Mouse (Mus musculus): ENCODE results near the gene Tmod1. TPM values are rescaled to one million over a fixed set of nuclear protein-coding genes. Genes with fewer than 3 reads are reported as not detected.

Gene Tmod1
- polyA plus RNA-seq, 1 experiment from 2014 or later = 38.8 TPM

DNA sequence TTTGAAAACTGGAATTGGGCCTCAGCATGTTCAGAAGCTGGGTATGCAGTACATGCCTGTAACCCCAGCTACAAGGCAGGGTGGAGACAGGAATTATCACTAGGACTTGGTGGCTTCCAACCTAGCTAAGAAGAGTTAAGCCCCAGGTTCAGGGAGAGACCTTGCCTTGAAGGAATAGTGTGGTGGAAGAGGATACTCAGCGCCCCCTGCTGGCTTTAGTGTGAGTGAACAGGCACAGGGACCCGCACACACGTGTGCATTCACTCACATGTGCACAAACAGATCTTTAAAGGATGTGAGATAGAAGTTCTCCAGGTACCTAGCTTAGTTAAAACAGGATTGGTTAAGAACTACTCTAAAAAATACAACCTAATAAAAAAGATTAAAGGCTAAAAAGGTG is 105.6 kb downstream of the Tmod1 start:
- no peak for DNase-seq (ENCODE audit: low spot score)
- Histone ChIP-seq H3K27ac (replicated peaks; ENCODE audit: low read depth, low read length) (no peak overlapping the region), H3K4me2 (ENCODE audit: low read depth, low read length) (no peak overlapping the region), H3K9ac (ENCODE audit: low read depth, low read length) (no peak overlapping the region), H3K36me3 (ENCODE audit: control insufficient read depth, insufficient read depth, low read length) (peaks cover 41% of the 10 kb centered on the region), H3K4me1 (ENCODE audit: control insufficient read depth, insufficient read depth, low read length) (peaks cover 10% of the 10 kb centered on the region), H3K27me3 (replicated peaks; ENCODE audit: control insufficient read depth, insufficient read depth, low read length) (no peaks in the 10 kb centered on the region), H3K4me3 (ENCODE audit: low read depth, low read length) (no peak overlapping the region), H3K9me3 (ENCODE audit: control insufficient read depth, low read length) (no peaks in the 10 kb centered on the region)
- no peak for ATAC-seq (ENCODE audit: low read depth)
- 69% methylated on average over 3 of the region's 3 CpGs for WGBS

DNA sequence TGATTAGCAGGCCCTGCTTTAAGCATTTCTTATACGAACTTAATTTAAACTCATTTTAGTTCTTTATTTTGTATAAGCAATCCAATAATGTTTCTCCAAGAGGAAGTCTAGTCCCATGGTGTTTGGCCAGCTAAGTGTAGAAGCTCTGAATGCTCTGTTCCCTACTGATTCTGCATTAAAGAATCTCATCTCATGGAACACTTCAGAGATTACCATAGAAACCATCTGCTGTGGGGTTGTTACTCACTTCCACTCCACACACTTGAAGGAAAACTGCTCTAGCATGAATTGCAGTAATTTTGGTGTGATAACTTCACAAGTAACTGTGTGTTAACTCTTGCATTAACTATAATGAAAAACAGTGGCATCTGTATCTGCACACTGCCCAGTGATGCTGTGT is 108.1 kb downstream of the Tmod1 start:
- Histone ChIP-seq H3K9ac (ENCODE audit: low read depth, low read length) (no peak overlapping the region), H3K36me3 (ENCODE audit: control insufficient read depth, insufficient read depth, low read length) (peaks cover 66% of the 10 kb centered on the region), H3K4me1 (ENCODE audit: control insufficient read depth, insufficient read depth, low read length) (no peaks in the 10 kb centered on the region), H3K9me3 (ENCODE audit: control insufficient read depth, low read length) (no peaks in the 10 kb centered on the region), H3K27ac (replicated peaks; ENCODE audit: low read depth, low read length) (no peak overlapping the region), H3K4me2 (ENCODE audit: low read depth, low read length) (no peak overlapping the region), H3K27me3 (replicated peaks; ENCODE audit: control insufficient read depth, insufficient read depth, low read length) (no peaks in the 10 kb centered on the region), H3K4me3 (ENCODE audit: low read depth, low read length) (no peak overlapping the region)
- ATAC-seq (ENCODE audit: low read depth) = no peak
- DNase-seq (ENCODE audit: low spot score) = no peak
- WGBS = 93% methylated on average over 1 of the region's 1 CpGs

DNA sequence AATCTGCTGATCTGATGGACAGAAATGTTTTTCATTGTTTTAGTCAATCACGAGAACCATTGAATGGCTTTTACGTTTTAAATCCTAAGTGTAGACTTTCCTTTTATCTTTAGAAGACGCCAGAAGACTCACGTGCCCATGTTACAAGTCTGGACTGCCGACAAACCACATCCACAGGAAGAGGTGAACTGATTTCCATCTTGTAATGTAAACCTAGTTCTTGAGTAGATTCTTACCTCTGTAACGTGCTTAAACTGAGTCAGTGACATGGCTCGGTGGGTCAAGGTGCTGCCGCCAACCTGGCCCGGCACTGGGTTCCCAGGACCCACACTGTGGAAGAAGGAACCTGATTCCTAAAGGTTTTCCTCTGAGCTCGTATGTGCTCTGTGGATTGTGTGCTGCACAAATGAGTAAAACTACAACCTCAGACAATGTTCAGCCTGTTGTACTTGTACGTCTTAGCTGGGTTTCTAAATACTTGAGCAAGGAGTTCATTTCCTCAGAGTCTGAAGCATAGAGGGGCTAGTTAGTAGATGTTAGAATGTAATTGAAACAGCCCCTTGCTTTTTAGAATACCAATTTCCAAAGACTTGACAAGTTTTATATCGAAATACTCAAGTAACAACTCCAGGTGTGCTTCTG is 113.3 kb downstream of the Tmod1 start:
- Histone ChIP-seq H3K9ac (ENCODE audit: low read depth, low read length) (no peak overlapping the region), H3K4me2 (ENCODE audit: low read depth, low read length) (no peak overlapping the region), H3K4me1 (ENCODE audit: control insufficient read depth, insufficient read depth, low read length) (no peaks in the 10 kb centered on the region), H3K27ac (replicated peaks; ENCODE audit: low read depth, low read length) (no peak overlapping the region), H3K9me3 (ENCODE audit: control insufficient read depth, low read length) (no peaks in the 10 kb centered on the region), H3K27me3 (replicated peaks; ENCODE audit: control insufficient read depth, insufficient read depth, low read length) (no peaks in the 10 kb centered on the region), H3K4me3 (ENCODE audit: low read depth, low read length) (no peak overlapping the region), H3K36me3 (ENCODE audit: control insufficient read depth, insufficient read depth, low read length) (peaks cover 96% of the 10 kb centered on the region)
- DNase-seq (ENCODE audit: low spot score) (no peak), ATAC-seq (ENCODE audit: low read depth) (no peak)
- WGBS = 94% methylated on average over 12 of the region's 12 CpGs

DNA sequence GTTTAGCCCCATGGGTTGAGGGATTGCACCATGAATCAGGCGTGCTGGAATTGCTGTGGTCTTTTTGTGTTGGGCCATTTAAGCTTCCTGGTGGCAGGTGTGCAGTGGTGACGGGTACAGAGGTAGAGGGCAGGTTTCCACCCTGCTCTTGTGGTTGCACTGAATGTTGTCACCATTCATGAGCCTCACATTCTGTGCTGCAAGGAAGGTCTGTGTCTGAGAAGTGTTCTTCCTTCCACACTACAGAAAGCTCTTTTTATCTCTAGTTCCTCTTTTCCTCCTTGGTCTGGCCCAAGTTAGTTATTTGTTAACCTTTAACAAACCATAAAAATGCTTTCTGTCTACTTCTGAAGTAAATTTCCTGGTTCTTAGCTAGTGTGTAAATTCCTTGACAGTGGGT is 125.3 kb downstream of the Tmod1 start:
- H3K9ac ChIP-seq (ENCODE audit: low read depth, low read length) = no peak overlapping the region
- no peak for ATAC-seq (ENCODE audit: low read depth)
- no peak overlapping the region for H3K27ac ChIP-seq (replicated peaks; ENCODE audit: low read depth, low read length)
- H3K4me1 ChIP-seq (ENCODE audit: control insufficient read depth, insufficient read depth, low read length) = no peaks in the 10 kb centered on the region
- peaks cover 95% of the 10 kb centered on the region for H3K36me3 ChIP-seq (ENCODE audit: control insufficient read depth, insufficient read depth, low read length)
- WGBS = 85% methylated on average over 2 of the region's 2 CpGs
- H3K27me3 ChIP-seq (replicated peaks; ENCODE audit: control insufficient read depth, insufficient read depth, low read length) = no peaks in the 10 kb centered on the region
- no peak overlapping the region for H3K4me2 ChIP-seq (ENCODE audit: low read depth, low read length)
- H3K4me3 ChIP-seq (ENCODE audit: low read depth, low read length) = no peak overlapping the region
- H3K9me3 ChIP-seq (ENCODE audit: control insufficient read depth, low read length) = no peaks in the 10 kb centered on the region
- no peak for DNase-seq (ENCODE audit: low spot score)

Other genes with a start within 250 kb of the Tmod1 start
- gene Aldh1b1, start 239.9 kb upstream of the Tmod1 start, polyA plus RNA-seq (2014; fragmentation: Nextera tagmentation; extraction: Ambion mirVana) = 1.5 and 2.1 TPM in 2 replicates
- gene Igfbpl1, start 212.0 kb upstream of the Tmod1 start, polyA plus RNA-seq (2014; fragmentation: Nextera tagmentation; extraction: Ambion mirVana) = 0.71 and 0.92 TPM in 2 replicates
- 0.20 and 0.47 TPM in 2 replicates for gene Stra6l, start 190.3 kb upstream of the Tmod1 start, polyA plus RNA-seq (2014; fragmentation: Nextera tagmentation; extraction: Ambion mirVana)
- 0.29 and 0.79 TPM in 2 replicates for gene Ccdc180, start 148.6 kb upstream of the Tmod1 start, polyA plus RNA-seq (2014; fragmentation: Nextera tagmentation; extraction: Ambion mirVana)
- gene Tdrd7, start 73.6 kb upstream of the Tmod1 start, polyA plus RNA-seq (2014; fragmentation: Nextera tagmentation; extraction: Ambion mirVana) = 15.2 and 16.1 TPM in 2 replicates
- gene Ncbp1, start 99.7 kb downstream of the Tmod1 start, polyA plus RNA-seq (2014; fragmentation: Nextera tagmentation; extraction: Ambion mirVana) = 70.1 and 80.1 TPM in 2 replicates
- 15.0 and 15.4 TPM in 2 replicates for gene Tstd2, start 99.8 kb downstream of the Tmod1 start, polyA plus RNA-seq (2014; fragmentation: Nextera tagmentation; extraction: Ambion mirVana)
- gene Xpa, start 157.4 kb downstream of the Tmod1 start, polyA plus RNA-seq (2014; fragmentation: Nextera tagmentation; extraction: Ambion mirVana) = 21.0 and 26.0 TPM in 2 replicates

Data from embryonic facial prominence, embryonic 14.5 days (tissue).